Mouse (Mus musculus) liver, embryonic 14.5 days (tissue): ENCODE results near the gene Tcl1b4. TPM values are rescaled to one million over a fixed set of nuclear protein-coding genes. Genes with fewer than 3 reads are reported as not detected.
"Not testable (repeated sequence)": the region's sequence is repeated elsewhere in the genome, so short reads cannot be mapped to it uniquely, and the experiment has no call there.

ENCODE experiments used
- ATAC-seq: fragments of 200-750 bp; cut with Nextera tagmentation; 2 replicates; pipeline ENCODE4 v1.8.0; 2017; ENCODE audit warnings: moderate number of reproducible peaks, mild to moderate bottlenecking, moderate library complexity; ENCODE audit not compliant: insufficient read depth
- DNase-seq, 3 experiments: peaks; one replicate each; pipeline ENCODE4 v3.0.0-alpha.2; 2012 to 2013; ENCODE audit warnings: low read depth in 3 of 3, low spot score in 3 of 3
- H3K27ac ChIP-seq: fragments of 300-500 bp; sonication (generic); 2 replicates; pipeline ENCODE4 v1.5.1; 2014; ENCODE audit warnings: moderate library complexity, mild to moderate bottlenecking, control low read depth, inconsistent platforms
- H3K27me3 ChIP-seq: fragments of 300-500 bp; sonication (generic); 2 replicates; pipeline ENCODE4 v1.6.1; 2014; ENCODE audit warnings: mild to moderate bottlenecking, low read length, moderate library complexity; ENCODE audit not compliant: control insufficient read depth, insufficient read depth
- H3K36me3 ChIP-seq: fragments of 300-500 bp; sonication (generic); replicated peaks from 2 replicates; pipeline ENCODE4 v1.6.1; 2014; ENCODE audit warnings: low read depth; ENCODE audit not compliant: control insufficient read depth, insufficient read depth
- H3K4me1 ChIP-seq, 2 experiments: fragments of 200-500 bp in 1 of 2; fragments of 300-500 bp in 1 of 2; sonication (generic) in 1 of 2; replicated peaks; 2 replicates each; pipeline ENCODE4 v1.6.1; 2012 to 2014; ENCODE audit warnings: antibody characterized with exemption in 1 of 2, inconsistent platforms in 1 of 2, low read length in 1 of 2; ENCODE audit not compliant: control insufficient read depth in 2 of 2, insufficient read depth in 2 of 2
- H3K4me2 ChIP-seq: fragments of 300-500 bp; sonication (generic); 2 replicates; pipeline ENCODE4 v1.6.1; 2014; ENCODE audit warnings: low read depth, mild to moderate bottlenecking, control low read depth, moderate library complexity
- H3K4me3 ChIP-seq, 2 experiments: fragments of 200-500 bp in 1 of 2; fragments of 300-500 bp in 1 of 2; sonication (generic) in 1 of 2; 2 replicates each; pipeline ENCODE4 v1.5.1; 2012 to 2014; ENCODE audit warnings: low read depth in 2 of 2, low read length in 2 of 2, mild to moderate bottlenecking in 2 of 2, control low read depth in 1 of 2, inconsistent platforms in 1 of 2, moderate library complexity in 1 of 2; ENCODE audit not compliant: insufficient read depth in 1 of 2
- H3K9ac ChIP-seq: fragments of 300-500 bp; sonication (generic); replicated peaks from 2 replicates; pipeline ENCODE4 v1.6.1; 2014; ENCODE audit warnings: mild to moderate bottlenecking, control low read depth, moderate library complexity
- H3K9me3 ChIP-seq: fragments of 300-500 bp; sonication (generic); 2 replicates; pipeline ENCODE4 v1.6.1; 2016; ENCODE audit warnings: low read length, mixed read lengths; ENCODE audit not compliant: control insufficient read depth
- CTCF ChIP-seq: IDR thresholded peaks from 2 replicates; pipeline ENCODE4 v1.5.1; 2016; ENCODE audit warnings: antibody characterized with exemption, low read depth, control low read depth
- EP300 ChIP-seq: IDR thresholded peaks from 2 replicates; pipeline ENCODE4 v1.6.1; 2016; ENCODE audit warnings: antibody characterized with exemption, low read depth
- WGBS: fragments of 180-500 bp; shearing (Covaris S2); extraction: QIAGEN DNeasy Blood & Tissue Kit; methylation state at CpG from one replicate; pipeline ENCODE4 v1.1.7; 2014; ENCODE audit not compliant: insufficient replicate concordance; 5-methylcytosine and 5-hydroxymethylcytosine counted together
- polyA plus RNA-seq, 2 experiments: library from polyadenylated mRNA; depleted of rRNA in 1 of 2; stranded (reverse) in 1 of 2; unstranded in 1 of 2; fragments of >200 nt; fragmentation: Nextera tagmentation in 1 of 2; extraction: Ambion mirVana in 1 of 2; gene quantifications; 2 replicates each; pipeline versions ENCODE4 v1.2.1 to v1.2.3; 2012 to 2014

The Tcl1b4 gene
- polyA plus RNA-seq (2012; rRNA removed) (not detected in 2 replicates), polyA plus RNA-seq (2014; fragmentation: Nextera tagmentation; extraction: Ambion mirVana) (not detected in 2 replicates)

- not testable (repeated sequence) for H3K27ac ChIP-seq, H3K36me3 ChIP-seq, H3K9ac ChIP-seq, H3K27me3 ChIP-seq, H3K4me1 ChIP-seq, H3K9me3 ChIP-seq, H3K4me2 ChIP-seq, DNase-seq, ATAC-seq, H3K4me3 ChIP-seq
- 45% methylated on average over 1 of the region's 1 CpGs for WGBS
These were observed at the start of gene Tcl1b4 for GRCm38 (mm10) chr12:105201657-105202056. Tcl1b4 (plus strand) TSS chr12:105201957.

- not testable (repeated sequence) for ATAC-seq, H3K4me1 ChIP-seq, H3K27ac ChIP-seq, H3K4me3 ChIP-seq, H3K27me3 ChIP-seq, H3K9me3 ChIP-seq, H3K9ac ChIP-seq, H3K4me2 ChIP-seq, H3K36me3 ChIP-seq, DNase-seq
- 55% methylated on average over 4 of the region's 4 CpGs for WGBS
These were observed 46.5 kb upstream of the Tcl1b4 start for GRCm38 (mm10) chr12:105155286-105155685.

- Histone ChIP-seq H3K4me3 (no peak overlapping the region), H3K4me2 (no peak overlapping the region), H3K36me3 (no peaks in the 10 kb centered on the region), H3K9me3 (no peaks in the 10 kb centered on the region), H3K4me1 (no peaks in the 10 kb centered on the region), H3K9ac (no peak overlapping the region), H3K27ac (no peak overlapping the region), H3K27me3 (no peaks in the 10 kb centered on the region)
- DNase-seq (no peak), ATAC-seq (no peak)
- TF ChIP-seq EP300 (no peak), CTCF (no peak)
- 33% methylated on average over 6 of the region's 6 CpGs for WGBS
These were observed 42.9 kb upstream of the Tcl1b4 start for GRCm38 (mm10) chr12:105158842-105159241.

- DNase-seq (no peak), ATAC-seq (no peak)
- H3K27me3 ChIP-seq, result no peaks in the 10 kb centered on the region
- H3K27ac ChIP-seq, result no peak within 1 kb of the TSS
- 58% methylated on average over 4 of the region's 4 CpGs for WGBS
- no peaks in the 10 kb centered on the region for H3K9me3 ChIP-seq
- H3K9ac ChIP-seq, result no peak within 1 kb of the TSS
- H3K4me1 ChIP-seq, result no peaks in the 10 kb centered on the region
- no peak within 1 kb of the TSS for H3K4me2 ChIP-seq
- no peak within 1 kb of the TSS for H3K4me3 ChIP-seq
- H3K36me3 ChIP-seq, result no peaks in the 10 kb centered on the region
- TF ChIP-seq CTCF (no peak), EP300 (no peak)
These were observed 42.4 kb upstream of the Tcl1b4 start, which contains the start of gene Tcl1b1 for GRCm38 (mm10) chr12:105159390-105159789. Tcl1b1 (plus strand) TSS chr12:105159690.

GRCm38 (mm10) chr12:105166734-105167133, 35.0 kb upstream of the Tcl1b4 start:
- Histone ChIP-seq H3K4me3 (no peak overlapping the region), H3K4me2 (no peak overlapping the region), H3K27me3 (no peaks in the 10 kb centered on the region), H3K36me3 (no peaks in the 10 kb centered on the region), H3K4me1 (no peaks in the 10 kb centered on the region), H3K9me3 (no peaks in the 10 kb centered on the region), H3K9ac (no peak overlapping the region), H3K27ac (no peak overlapping the region)
- DNase-seq (no peak), ATAC-seq (no peak)
- 28% methylated on average over 3 of the region's 3 CpGs for WGBS
- TF ChIP-seq EP300, result no peak
- no peak for TF ChIP-seq CTCF

- H3K27ac ChIP-seq, result no peak overlapping the region
- H3K4me2 ChIP-seq, result no peak overlapping the region
- TF ChIP-seq EP300 (no peak), CTCF (no peak)
- H3K4me1 ChIP-seq, result no peaks in the 10 kb centered on the region
- no peak for ATAC-seq
- H3K4me3 ChIP-seq, result no peak overlapping the region
- H3K36me3 ChIP-seq, result no peaks in the 10 kb centered on the region
- H3K9me3 ChIP-seq, result no peaks in the 10 kb centered on the region
- WGBS, result 51% methylated on average over 2 of the region's 2 CpGs
- H3K9ac ChIP-seq, result no peak overlapping the region
- no peaks in the 10 kb centered on the region for H3K27me3 ChIP-seq
- DNase-seq, result no peak
These were observed 28.4 kb upstream of the Tcl1b4 start for GRCm38 (mm10) chr12:105173366-105173765.
